Mouse (Mus musculus) heart, embryonic 15.5 days (tissue): ENCODE measurements at regions not wholly inside any gene's neighbourhood (a gene's known extent, or its start where the extent isn't known, plus 50 kb on each side); places are given as distances from the start of the nearest gene placed in this dataset.

ENCODE experiments used
- ATAC-seq: fragments of 200-750 bp; cut with Nextera tagmentation; replicated peaks from 2 replicates; pipeline ENCODE4 v1.8.0; 2017; ENCODE audit warnings: low read depth, moderate TSS enrichment; ENCODE audit not compliant: insufficient number of reproducible peaks, insufficient read depth, low FRiP score
- H3K27ac ChIP-seq: fragments of 300-500 bp; sonication (generic); 2 replicates; pipeline ENCODE4 v1.5.1; 2015; ENCODE audit warnings: mild to moderate bottlenecking, inconsistent platforms
- H3K27me3 ChIP-seq: fragments of 300-500 bp; sonication (generic); 2 replicates; pipeline ENCODE4 v1.6.1; 2015; ENCODE audit warnings: inconsistent platforms
- H3K36me3 ChIP-seq: fragments of 300-500 bp; sonication (generic); 2 replicates; pipeline ENCODE4 v1.6.1; 2015; ENCODE audit warnings: mild to moderate bottlenecking, inconsistent platforms
- H3K4me1 ChIP-seq: fragments of 300-500 bp; sonication (generic); replicated peaks from 2 replicates; pipeline ENCODE4 v1.6.1; 2015; ENCODE audit warnings: inconsistent platforms
- H3K4me2 ChIP-seq: fragments of 300-500 bp; sonication (generic); 2 replicates; pipeline ENCODE4 v1.6.1; 2015; ENCODE audit warnings: inconsistent platforms, mild to moderate bottlenecking, moderate library complexity
- H3K4me3 ChIP-seq: fragments of 300-500 bp; sonication (generic); 2 replicates; pipeline ENCODE4 v1.5.1; 2015; ENCODE audit warnings: mild to moderate bottlenecking, inconsistent platforms
- H3K9ac ChIP-seq: fragments of 300-500 bp; sonication (generic); 2 replicates; pipeline ENCODE4 v1.6.1; 2015; ENCODE audit warnings: mild to moderate bottlenecking, inconsistent platforms
- H3K9me3 ChIP-seq: fragments of 300-500 bp; sonication (generic); replicated peaks from 2 replicates; pipeline ENCODE4 v1.6.1; 2016; ENCODE audit warnings: inconsistent platforms
- WGBS: fragments of 180-500 bp; shearing (Covaris S2); methylation state at CpG from one replicate; pipeline ENCODE4 v1.1.7; 2015; ENCODE audit warnings: mixed read lengths; 5-methylcytosine and 5-hydroxymethylcytosine counted together

- H3K9me3 ChIP-seq = no peaks in the 10 kb centered on the region
- 62% methylated on average over 8 of the region's 8 CpGs for WGBS
- no peak overlapping the region for H3K9ac ChIP-seq
- H3K4me1 ChIP-seq = peaks cover 14% of the 10 kb centered on the region
- no peak for ATAC-seq
- H3K27ac ChIP-seq = no peak overlapping the region
- H3K4me3 ChIP-seq = no peak overlapping the region
- no peak overlapping the region for H3K4me2 ChIP-seq
- H3K27me3 ChIP-seq = no peaks in the 10 kb centered on the region
- H3K36me3 ChIP-seq = no peaks in the 10 kb centered on the region
Observed at GRCm38 (mm10) chr3:21824101-21824880, 252.2 kb upstream of the Tbl1xr1 start.

DNA sequence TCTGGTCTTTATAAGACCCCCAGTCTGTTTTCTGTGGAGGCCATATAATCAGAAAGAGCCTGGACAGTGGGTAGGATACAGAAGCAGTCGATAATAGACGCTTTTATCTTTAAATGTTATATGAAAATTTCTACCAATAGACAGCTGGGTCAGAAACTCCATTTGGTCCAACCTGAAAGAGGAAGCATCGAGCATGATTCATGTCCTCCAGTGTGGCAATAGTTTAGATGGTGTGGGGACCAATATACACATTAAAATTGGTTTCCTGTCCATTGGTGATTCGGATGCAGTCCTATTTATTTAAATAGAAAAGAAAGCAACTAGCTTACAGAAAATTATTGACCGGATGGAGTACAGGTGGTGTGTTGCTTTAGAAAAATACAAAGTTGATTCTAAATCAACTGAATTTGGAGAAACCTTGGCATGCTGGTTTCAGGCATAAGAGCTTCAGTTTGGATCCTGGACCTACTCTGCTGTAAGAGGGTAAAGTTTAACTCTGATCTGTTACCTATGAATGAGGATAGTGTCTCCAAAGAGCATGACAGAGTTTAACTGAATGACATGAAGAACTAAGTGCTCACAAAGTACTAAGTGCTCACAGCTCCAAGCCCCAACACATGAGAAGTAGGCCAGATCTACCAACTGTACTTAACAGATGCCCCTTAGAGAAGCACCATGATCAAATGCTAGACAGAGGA, 251.4 kb upstream of the Tbl1xr1 start:
- no peak overlapping the region for H3K27ac ChIP-seq
- 87% methylated on average over 5 of the region's 5 CpGs for WGBS

DNA sequence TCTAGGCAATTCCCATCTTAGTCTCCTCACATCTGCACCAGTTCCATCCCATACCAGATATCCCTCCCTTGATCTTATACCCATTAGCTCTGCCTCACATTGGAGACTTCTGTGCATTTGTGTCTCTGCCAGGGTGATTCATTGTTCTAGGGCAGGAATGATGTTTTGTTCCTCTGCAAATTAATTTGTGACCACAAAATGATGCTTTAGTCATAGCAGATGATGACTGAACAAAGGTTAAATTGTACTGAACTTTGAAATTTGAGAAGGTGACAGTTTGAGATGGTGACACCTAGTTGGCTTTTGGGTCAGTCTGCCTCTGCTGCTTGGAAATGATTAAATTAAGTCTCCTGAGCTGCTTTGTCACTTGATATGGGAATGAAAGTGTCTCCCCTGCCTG, 248.8 kb upstream of the Tbl1xr1 start:
- H3K27ac ChIP-seq = no peak overlapping the region
- no peaks in the 10 kb centered on the region for H3K36me3 ChIP-seq
- no peak overlapping the region for H3K4me2 ChIP-seq
- H3K9me3 ChIP-seq = no peaks in the 10 kb centered on the region
- ATAC-seq = no peak
- H3K4me3 ChIP-seq = no peak overlapping the region
- H3K4me1 ChIP-seq = no peaks in the 10 kb centered on the region
- H3K27me3 ChIP-seq = no peaks in the 10 kb centered on the region
- H3K9ac ChIP-seq = no peak overlapping the region

More for the DNA sequence above, 251.4 kb upstream of the Tbl1xr1 start:
- ATAC-seq = no peak
- Histone ChIP-seq H3K4me1 (peaks cover 6% of the 10 kb centered on the region), H3K9me3 (no peaks in the 10 kb centered on the region), H3K4me2 (no peak overlapping the region), H3K36me3 (no peaks in the 10 kb centered on the region), H3K9ac (no peak overlapping the region), H3K4me3 (no peak overlapping the region), H3K27me3 (no peaks in the 10 kb centered on the region)

DNA sequence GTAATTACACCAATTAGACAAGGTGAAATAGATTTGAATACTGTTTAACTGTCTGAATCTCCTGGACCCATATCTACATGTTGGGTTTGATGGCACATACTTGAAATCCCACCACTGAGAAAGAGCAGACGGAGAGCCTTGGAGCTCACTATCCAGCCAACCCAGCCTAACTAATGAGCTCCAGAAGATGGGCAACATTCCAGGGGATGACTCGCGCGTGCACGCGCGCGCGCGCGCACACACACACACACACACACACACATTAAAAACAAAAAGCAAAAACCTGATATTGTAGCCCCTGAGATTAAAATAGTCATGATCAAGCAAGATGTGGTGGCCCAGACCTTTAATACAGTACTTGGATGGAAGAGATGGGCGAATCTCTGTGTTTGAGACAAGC, 243.3 kb upstream of the Tbl1xr1 start:
- WGBS = 94% methylated on average over 12 of the region's 12 CpGs
- Histone ChIP-seq H3K27me3 (no peaks in the 10 kb centered on the region), H3K9ac (no peak overlapping the region), H3K9me3 (no peaks in the 10 kb centered on the region), H3K36me3 (no peaks in the 10 kb centered on the region), H3K4me2 (no peak overlapping the region), H3K4me3 (no peak overlapping the region), H3K4me1 (0 out of 2 replicates have a peak, but pooled peaks cover 3% of the 10 kb centered on the region), H3K27ac (no peak overlapping the region)
- no peak for ATAC-seq

DNA sequence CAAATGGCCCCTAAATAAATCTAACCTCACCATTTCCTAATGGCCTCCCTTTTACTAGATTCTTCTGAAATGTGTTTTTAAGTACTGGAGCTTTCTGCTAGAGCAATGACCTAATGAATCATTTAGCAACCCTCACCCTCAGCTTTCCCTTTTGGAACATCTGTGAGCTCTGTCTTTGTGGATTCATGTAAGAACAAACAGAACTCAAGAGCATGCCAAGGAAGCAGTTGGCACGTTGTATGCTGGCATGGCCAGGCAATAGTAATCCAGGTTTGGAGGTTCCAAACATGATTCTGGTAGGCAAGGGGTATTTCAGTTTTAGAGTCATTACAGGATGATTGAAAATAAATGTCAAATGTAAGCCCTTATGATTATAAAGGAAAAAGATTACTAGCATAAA, 240.9 kb upstream of the Tbl1xr1 start:
- no peaks in the 10 kb centered on the region for H3K9me3 ChIP-seq
- H3K4me1 ChIP-seq = 0 out of 2 replicates have a peak, but pooled peaks cover 3% of the 10 kb centered on the region
- H3K36me3 ChIP-seq = no peaks in the 10 kb centered on the region
- no peak overlapping the region for H3K4me2 ChIP-seq
- H3K4me3 ChIP-seq = no peak overlapping the region
- no peak overlapping the region for H3K9ac ChIP-seq
- no peaks in the 10 kb centered on the region for H3K27me3 ChIP-seq
- no peak overlapping the region for H3K27ac ChIP-seq
- ATAC-seq = no peak
- 75% methylated on average over 1 of the region's 1 CpGs for WGBS

GRCm38 (mm10) chr3:21837297-21837946, 239.0 kb upstream of the Tbl1xr1 start:
- no peaks in the 10 kb centered on the region for H3K27me3 ChIP-seq
- ATAC-seq = no peak
- WGBS = 43% methylated on average over 4 of the region's 4 CpGs
- H3K4me2 ChIP-seq = no peak overlapping the region
- H3K4me1 ChIP-seq = peaks cover 5% of the 10 kb centered on the region; the same call in 1 of the 2 replicates
- no peak overlapping the region for H3K4me3 ChIP-seq
- H3K9ac ChIP-seq = no peak overlapping the region
- H3K27ac ChIP-seq = no peak overlapping the region
- H3K36me3 ChIP-seq = no peaks in the 10 kb centered on the region
- no peaks in the 10 kb centered on the region for H3K9me3 ChIP-seq

- Histone ChIP-seq H3K9me3 (no peaks in the 10 kb centered on the region), H3K36me3 (no peaks in the 10 kb centered on the region), H3K4me2 (no peak overlapping the region), H3K27me3 (no peaks in the 10 kb centered on the region), H3K4me3 (no peak overlapping the region), H3K27ac (no peak overlapping the region), H3K9ac (no peak overlapping the region), H3K4me1 (peaks cover 12% of the 10 kb centered on the region)
- 49% methylated on average over 5 of the region's 5 CpGs for WGBS
- no peak for ATAC-seq
Observed at GRCm38 (mm10) chr3:21840751-21841488, 235.5 kb upstream of the Tbl1xr1 start.

DNA sequence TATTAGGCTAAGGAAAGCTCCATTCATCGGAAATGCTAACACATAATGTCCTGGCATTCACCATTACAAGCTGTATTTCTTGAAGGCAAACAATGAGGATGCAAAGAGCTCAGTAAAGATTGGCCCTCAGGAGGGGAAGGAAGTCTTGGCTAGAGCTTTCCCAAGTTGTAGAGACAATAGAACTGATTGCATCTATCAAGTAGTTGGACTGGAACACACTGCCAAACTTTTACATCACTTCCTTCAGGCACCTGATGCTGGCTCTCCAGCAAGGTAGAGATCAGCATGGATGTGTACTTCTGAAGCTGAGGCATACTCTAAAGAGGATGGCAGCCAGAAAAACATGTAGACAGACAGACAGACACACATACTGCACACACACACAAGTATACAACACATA, 234.9 kb upstream of the Tbl1xr1 start:
- Histone ChIP-seq H3K4me3 (no peak overlapping the region), H3K9ac (no peak overlapping the region), H3K36me3 (no peaks in the 10 kb centered on the region), H3K9me3 (no peaks in the 10 kb centered on the region), H3K27ac (no peak overlapping the region), H3K4me2 (no peak overlapping the region), H3K4me1 (peaks cover 12% of the 10 kb centered on the region), H3K27me3 (no peaks in the 10 kb centered on the region)
- 65% methylated on average over 1 of the region's 1 CpGs for WGBS
- no peak for ATAC-seq

- no peak overlapping the region for H3K9ac ChIP-seq
- no peaks in the 10 kb centered on the region for H3K27me3 ChIP-seq
- H3K4me1 ChIP-seq = peaks cover 10% of the 10 kb centered on the region
- ATAC-seq = no peak
- WGBS = 34% methylated on average over 10 of the region's 10 CpGs
- H3K27ac ChIP-seq = peak overlapping the region; percentile 21; the same call in 1 of the 2 replicates
- H3K4me3 ChIP-seq = no peak overlapping the region
- no peaks in the 10 kb centered on the region for H3K36me3 ChIP-seq
- H3K4me2 ChIP-seq = no peak overlapping the region
- H3K9me3 ChIP-seq = no peaks in the 10 kb centered on the region
Observed at GRCm38 (mm10) chr3:21842545-21843291, 233.7 kb upstream of the Tbl1xr1 start.

DNA sequence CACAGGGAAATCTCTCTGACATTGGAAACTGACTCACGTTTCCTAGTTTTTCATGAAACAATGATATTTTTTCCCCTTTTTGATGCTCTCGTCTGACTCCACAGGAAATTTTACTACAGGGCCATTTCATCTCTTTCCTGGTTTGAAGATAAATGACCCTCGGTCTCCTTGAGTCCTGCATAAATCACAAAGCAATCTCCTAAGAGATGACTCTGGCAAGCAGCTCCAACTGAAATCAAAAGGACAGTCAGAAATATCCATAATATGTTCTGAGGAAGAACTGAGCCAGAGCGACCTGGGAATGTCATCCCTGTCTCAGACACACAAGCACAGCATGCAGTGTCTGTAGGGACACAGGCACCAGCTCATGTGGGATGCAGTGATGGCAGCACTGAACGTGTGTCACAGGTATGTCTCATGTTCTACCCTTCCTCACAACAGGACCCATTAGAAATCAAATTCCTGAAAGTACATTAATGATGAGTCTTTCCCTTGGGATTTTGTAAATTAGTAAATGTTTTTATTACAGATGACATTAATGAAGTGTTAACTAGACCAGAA, 233.1 kb upstream of the Tbl1xr1 start:
- Histone ChIP-seq H3K36me3 (no peaks in the 10 kb centered on the region), H3K27ac (no peak overlapping the region)

More for the DNA sequence above, 233.1 kb upstream of the Tbl1xr1 start:
- peaks cover 9% of the 10 kb centered on the region for H3K4me1 ChIP-seq
- no peak overlapping the region for H3K4me2 ChIP-seq
- no peaks in the 10 kb centered on the region for H3K9me3 ChIP-seq
- H3K9ac ChIP-seq = no peak overlapping the region
- ATAC-seq = no peak
- no peaks in the 10 kb centered on the region for H3K27me3 ChIP-seq
- H3K4me3 ChIP-seq = no peak overlapping the region
- WGBS = 45% methylated on average over 5 of the region's 5 CpGs
